Mouse (Mus musculus) hindbrain, embryonic 11.5 days (tissue): Measurements from ENCODE around the gene Kdm2b. TPM values are rescaled to one million over a fixed set of nuclear protein-coding genes. Genes with fewer than 3 reads are reported as not detected.

ENCODE experiments used
- ATAC-seq: fragments of 200-750 bp; cut with Nextera tagmentation; 2 replicates; pipeline ENCODE4 v1.8.0; 2017; ENCODE audit warnings: mild to moderate bottlenecking, moderate TSS enrichment, moderate library complexity; ENCODE audit not compliant: low FRiP score
- DNase-seq: peaks from one replicate; pipeline ENCODE4 v3.0.0-alpha.2; 2015; ENCODE audit warnings: low spot score
- H3K27ac ChIP-seq: fragments of 300-500 bp; sonication (generic); 2 replicates; pipeline ENCODE4 v1.5.1; 2014; ENCODE audit warnings: mild to moderate bottlenecking, low read depth, low read length
- H3K27me3 ChIP-seq: fragments of 300-500 bp; sonication (generic); 2 replicates; pipeline ENCODE4 v1.6.1; 2014; ENCODE audit warnings: mild to moderate bottlenecking, low read length, moderate library complexity, mixed read lengths; ENCODE audit not compliant: control insufficient read depth, insufficient read depth
- H3K36me3 ChIP-seq: fragments of 300-500 bp; sonication (generic); 2 replicates; pipeline ENCODE4 v1.6.1; 2014; ENCODE audit warnings: mild to moderate bottlenecking, low read length, moderate library complexity, mixed read lengths; ENCODE audit not compliant: control insufficient read depth, insufficient read depth
- H3K4me1 ChIP-seq: fragments of 300-500 bp; sonication (generic); replicated peaks from 2 replicates; pipeline ENCODE4 v1.6.1; 2014; ENCODE audit warnings: low read length, mixed read lengths; ENCODE audit not compliant: control insufficient read depth, insufficient read depth
- H3K4me2 ChIP-seq: fragments of 300-500 bp; sonication (generic); replicated peaks from 2 replicates; pipeline ENCODE4 v1.6.1; 2014; ENCODE audit warnings: mild to moderate bottlenecking, low read depth, low read length
- H3K4me3 ChIP-seq: fragments of 300-500 bp; sonication (generic); 2 replicates; pipeline ENCODE4 v1.5.1; 2014; ENCODE audit warnings: low read depth, low read length
- H3K9ac ChIP-seq: fragments of 300-500 bp; sonication (generic); 2 replicates; pipeline ENCODE4 v1.6.1; 2014; ENCODE audit warnings: low read depth, low read length
- H3K9me3 ChIP-seq: fragments of 300-500 bp; sonication (generic); 2 replicates; pipeline ENCODE4 v1.6.1; 2016; ENCODE audit warnings: low read length; ENCODE audit not compliant: control insufficient read depth
- WGBS: fragments of 180-500 bp; shearing (Covaris S2); extraction: QIAGEN DNeasy Blood & Tissue Kit; methylation state at CpG from one replicate; pipeline ENCODE4 v1.1.7; 2014; 5-methylcytosine and 5-hydroxymethylcytosine counted together
- polyA plus RNA-seq: library from polyadenylated mRNA; unstranded; fragments of >200 nt; fragmentation: Nextera tagmentation; extraction: Ambion mirVana; gene quantifications from 2 replicates; pipeline ENCODE4 v1.2.1, GENCODE M21; 2014

Kdm2b gene
- polyA plus RNA-seq, 1 experiment from 2014 or later = 67.6 TPM

- no peak for DNase-seq
- Histone ChIP-seq H3K36me3 (no peaks in the 10 kb centered on the region; the same call in 1 of the 2 replicates), H3K27ac (no peak overlapping the region), H3K4me2 (no peak overlapping the region), H3K4me3 (no peak overlapping the region), H3K27me3 (no peaks in the 10 kb centered on the region), H3K4me1 (no peaks in the 10 kb centered on the region), H3K9me3 (no peaks in the 10 kb centered on the region), H3K9ac (no peak overlapping the region)
- WGBS = 81% methylated on average over 6 of the region's 6 CpGs
- no peak for ATAC-seq
Observed at GRCm38 (mm10) chr5:123027436-123027835, 37.8 kb upstream of the Kdm2b start.

GRCm38 (mm10) chr5:123026414-123026813 is 36.8 kb upstream of the Kdm2b start:
- 67% methylated on average over 6 of the region's 6 CpGs for WGBS
- H3K4me1 ChIP-seq = no peaks in the 10 kb centered on the region
- H3K27me3 ChIP-seq = no peaks in the 10 kb centered on the region
- no peak overlapping the region for H3K9ac ChIP-seq
- no peaks in the 10 kb centered on the region for H3K9me3 ChIP-seq
- DNase-seq = no peak
- no peaks in the 10 kb centered on the region; the same call in 1 of the 2 replicates for H3K36me3 ChIP-seq
- no peak overlapping the region for H3K27ac ChIP-seq
- H3K4me3 ChIP-seq = no peak overlapping the region
- no peak overlapping the region for H3K4me2 ChIP-seq
- no peak for ATAC-seq

- Histone ChIP-seq H3K27ac (no peak overlapping the region), H3K4me2 (no peak overlapping the region), H3K27me3 (no peaks in the 10 kb centered on the region), H3K4me3 (no peak overlapping the region), H3K9me3 (no peaks in the 10 kb centered on the region), H3K9ac (no peak overlapping the region), H3K36me3 (no peaks in the 10 kb centered on the region), H3K4me1 (no peaks in the 10 kb centered on the region)
- DNase-seq = no peak
- ATAC-seq = no peak
- WGBS = 88% methylated on average over 9 of the region's 9 CpGs
Observed at GRCm38 (mm10) chr5:123024965-123025573, 35.4 kb upstream of the Kdm2b start.

- H3K36me3 ChIP-seq = no peaks in the 10 kb centered on the region
- 89% methylated on average over 6 of the region's 6 CpGs for WGBS
Observed at GRCm38 (mm10) chr5:123024312-123024711, 34.7 kb upstream of the Kdm2b start.

GRCm38 (mm10) chr5:123023049-123023448 is 33.4 kb upstream of the Kdm2b start:
- WGBS = 95% methylated on average over 6 of the region's 6 CpGs

More at GRCm38 (mm10) chr5:123024312-123024711, 34.7 kb upstream of the Kdm2b start:
- Histone ChIP-seq H3K27me3 (no peaks in the 10 kb centered on the region), H3K9ac (no peak overlapping the region), H3K4me1 (peaks cover 3% of the 10 kb centered on the region), H3K4me3 (no peak overlapping the region), H3K27ac (no peak overlapping the region), H3K9me3 (no peaks in the 10 kb centered on the region), H3K4me2 (no peak overlapping the region)
- DNase-seq (no peak), ATAC-seq (no peak)

GRCm38 (mm10) chr5:123021438-123021837 is 31.8 kb upstream of the Kdm2b start:
- Histone ChIP-seq H3K9me3 (no peaks in the 10 kb centered on the region), H3K9ac (no peak overlapping the region), H3K36me3 (no peaks in the 10 kb centered on the region), H3K4me1 (peaks cover 3% of the 10 kb centered on the region), H3K27ac (no peak overlapping the region), H3K4me3 (no peak overlapping the region), H3K4me2 (no peak overlapping the region), H3K27me3 (no peaks in the 10 kb centered on the region)
- WGBS = 90% methylated on average over 7 of the region's 7 CpGs
- ATAC-seq (no peak), DNase-seq (no peak)

More at GRCm38 (mm10) chr5:123023049-123023448, 33.4 kb upstream of the Kdm2b start:
- Histone ChIP-seq H3K27me3 (no peaks in the 10 kb centered on the region), H3K4me2 (no peak overlapping the region), H3K9me3 (no peaks in the 10 kb centered on the region), H3K4me3 (no peak overlapping the region), H3K4me1 (peaks cover 3% of the 10 kb centered on the region), H3K36me3 (no peaks in the 10 kb centered on the region), H3K9ac (no peak overlapping the region), H3K27ac (no peak overlapping the region)
- DNase-seq (no peak), ATAC-seq (no peak)

GRCm38 (mm10) chr5:123020426-123020825 is 30.8 kb upstream of the Kdm2b start:
- Histone ChIP-seq H3K4me2 (no peak overlapping the region), H3K4me3 (no peak overlapping the region), H3K36me3 (no peaks in the 10 kb centered on the region), H3K27me3 (no peaks in the 10 kb centered on the region), H3K4me1 (peaks cover 6% of the 10 kb centered on the region), H3K9ac (no peak overlapping the region), H3K9me3 (no peaks in the 10 kb centered on the region), H3K27ac (no peak overlapping the region)
- ATAC-seq (no peak), DNase-seq (no peak)
- WGBS = 98% methylated on average over 5 of the region's 5 CpGs

GRCm38 (mm10) chr5:123019336-123020016 is 29.9 kb upstream of the Kdm2b start:
- no peak for ATAC-seq
- 65% methylated on average over 10 of the region's 10 CpGs for WGBS
- peak; percentile 32 for DNase-seq
- Histone ChIP-seq H3K4me3 (no peak overlapping the region), H3K9me3 (no peaks in the 10 kb centered on the region), H3K27me3 (no peaks in the 10 kb centered on the region), H3K36me3 (no peaks in the 10 kb centered on the region), H3K4me2 (no peak overlapping the region), H3K27ac (peak overlapping the region; percentile 53), H3K9ac (no peak overlapping the region), H3K4me1 (peaks cover 6% of the 10 kb centered on the region)

GRCm38 (mm10) chr5:123017504-123017903 is 27.9 kb upstream of the Kdm2b start:
- Histone ChIP-seq H3K27ac (no peak overlapping the region), H3K9me3 (no peaks in the 10 kb centered on the region), H3K4me1 (peaks cover 6% of the 10 kb centered on the region), H3K27me3 (no peaks in the 10 kb centered on the region), H3K9ac (no peak overlapping the region), H3K36me3 (no peaks in the 10 kb centered on the region), H3K4me3 (no peak overlapping the region), H3K4me2 (no peak overlapping the region)
- WGBS = 81% methylated on average over 4 of the region's 4 CpGs
- DNase-seq (no peak), ATAC-seq (no peak)
